Mouse (Mus musculus) midbrain, postnatal 0 days (tissue): Measurements from ENCODE around the gene Olfr644. TPM values are rescaled to one million over a fixed set of nuclear protein-coding genes. Genes with fewer than 3 reads are reported as not detected.

Experiments
- ATAC-seq: fragments of 200-750 bp; cut with Nextera tagmentation; 2 replicates; pipeline ENCODE4 v1.8.0; 2017; ENCODE audit warnings: moderate number of reproducible peaks, mild to moderate bottlenecking, moderate TSS enrichment, moderate library complexity; ENCODE audit not compliant: low FRiP score
- DNase-seq: peaks from one replicate; pipeline ENCODE4 v3.0.0-alpha.2; 2015; ENCODE audit warnings: low spot score
- H3K27ac ChIP-seq: fragments of 300-500 bp; sonication (generic); 2 replicates; pipeline ENCODE4 v1.5.1; 2014; ENCODE audit warnings: low read depth, mild to moderate bottlenecking, low read length, mixed read lengths
- H3K27me3 ChIP-seq: fragments of 300-500 bp; sonication (generic); 2 replicates; pipeline ENCODE4 v1.6.1; 2014; ENCODE audit warnings: low read length, control low read depth, mixed read lengths; ENCODE audit not compliant: insufficient read depth
- H3K36me3 ChIP-seq: fragments of 300-500 bp; sonication (generic); 2 replicates; pipeline ENCODE4 v1.6.1; 2014; ENCODE audit warnings: low read length, control low read depth, mixed read lengths; ENCODE audit not compliant: insufficient read depth
- H3K4me1 ChIP-seq: fragments of 300-500 bp; sonication (generic); 2 replicates; pipeline ENCODE4 v1.6.1; 2014; ENCODE audit warnings: mild to moderate bottlenecking, control low read depth, antibody characterized with exemption, low read length, mixed read lengths; ENCODE audit not compliant: insufficient read depth
- H3K4me2 ChIP-seq: fragments of 300-500 bp; sonication (generic); 2 replicates; pipeline ENCODE4 v1.6.1; 2014; ENCODE audit warnings: low read depth, mild to moderate bottlenecking, low read length, mixed read lengths; ENCODE audit not compliant: poor library complexity, severe bottlenecking
- H3K4me3 ChIP-seq: fragments of 300-500 bp; sonication (generic); 2 replicates; pipeline ENCODE4 v1.5.1; 2014; ENCODE audit warnings: low read depth, mild to moderate bottlenecking, low read length, moderate library complexity
- H3K9ac ChIP-seq: fragments of 300-500 bp; sonication (generic); replicated peaks from 2 replicates; pipeline ENCODE4 v1.6.1; 2014; ENCODE audit warnings: mild to moderate bottlenecking, low read length, moderate library complexity, mixed read lengths; ENCODE audit not compliant: poor library complexity, severe bottlenecking
- H3K9me3 ChIP-seq: fragments of 300-500 bp; sonication (generic); 2 replicates; pipeline ENCODE4 v1.6.1; 2016; ENCODE audit warnings: low read length, control low read depth
- CTCF ChIP-seq: IDR thresholded peaks from 2 replicates; pipeline ENCODE4 v1.5.1; 2016; ENCODE audit warnings: antibody characterized with exemption, mild to moderate bottlenecking
- WGBS: fragments of 180-500 bp; shearing (Covaris S2); extraction: QIAGEN DNeasy Blood & Tissue Kit; methylation state at CpG from one replicate; pipeline ENCODE4 v1.1.7; 2014; 5-methylcytosine and 5-hydroxymethylcytosine counted together
- polyA plus RNA-seq: library from polyadenylated mRNA; unstranded; fragments of >200 nt; fragmentation: Nextera tagmentation; extraction: Ambion mirVana; gene quantifications from 2 replicates; pipeline ENCODE4 v1.2.1, GENCODE M21; 2015
- total RNA-seq: library from RNA; depleted of rRNA; stranded (reverse); fragments of >200 nt; gene quantifications from 2 replicates; pipeline ENCODE4 v1.2.3, GENCODE M21; 2014; rRNA removed

Gene Olfr644
- total RNA-seq, result not detected in 2 replicates
- polyA plus RNA-seq, result not detected in 2 replicates

- no peak for TF ChIP-seq CTCF
- no peak for DNase-seq
- 67% methylated on average over 2 of the region's 2 CpGs for WGBS
- Histone ChIP-seq H3K36me3 (no peaks in the 10 kb centered on the region), H3K27ac (no peak within 1 kb of the TSS), H3K9ac (no peak within 1 kb of the TSS), H3K4me2 (no peak within 1 kb of the TSS), H3K9me3 (no peaks in the 10 kb centered on the region), H3K4me1 (no peaks in the 10 kb centered on the region), H3K4me3 (no peak within 1 kb of the TSS), H3K27me3 (no peaks in the 10 kb centered on the region)
- ATAC-seq, result no peak
These were observed at the start of gene Olfr644 for GRCm38 (mm10) chr7:104071769-104072168. TSS of gene Olfr644 (minus strand) at chr7:104071869.

GRCm38 (mm10) chr7:104104757-104104972 lies 33.0 kb upstream of the Olfr644 start, which contains the start of gene Olfr646:
TSS of gene Olfr646 (plus strand) at chr7:104104873.
- no peak for TF ChIP-seq CTCF
- Histone ChIP-seq H3K36me3 (no peaks in the 10 kb centered on the region), H3K9me3 (no peaks in the 10 kb centered on the region), H3K9ac (no peak within 1 kb of the TSS), H3K4me1 (no peaks in the 10 kb centered on the region), H3K27me3 (no peaks in the 10 kb centered on the region), H3K4me2 (no peak within 1 kb of the TSS), H3K4me3 (no peak within 1 kb of the TSS), H3K27ac (no peak within 1 kb of the TSS)
- DNase-seq (no peak), ATAC-seq (no peak)

GRCm38 (mm10) chr7:104103913-104104756 lies 32.5 kb upstream of the Olfr644 start:
- no peak overlapping the region for H3K27ac ChIP-seq
- DNase-seq (no peak), ATAC-seq (no peak)
- H3K9me3 ChIP-seq, result no peaks in the 10 kb centered on the region
- no peak for TF ChIP-seq CTCF
- 74% methylated on average over 4 of the region's 4 CpGs for WGBS
- no peak overlapping the region for H3K9ac ChIP-seq
- no peaks in the 10 kb centered on the region for H3K27me3 ChIP-seq
- no peak overlapping the region for H3K4me2 ChIP-seq
- no peaks in the 10 kb centered on the region for H3K4me1 ChIP-seq
- H3K4me3 ChIP-seq, result no peak overlapping the region
- H3K36me3 ChIP-seq, result no peaks in the 10 kb centered on the region

- H3K9me3 ChIP-seq, result no peaks in the 10 kb centered on the region
These were observed 13.7 kb upstream of the Olfr644 start, which contains the start of gene Olfr645 for GRCm38 (mm10) chr7:104085365-104085764. TSS of gene Olfr645 (minus strand) at chr7:104085465.

GRCm38 (mm10) chr7:104061345-104061744 lies 10.3 kb downstream of the Olfr644 start, which contains the start of gene 4930516K23Rik:
TSS of gene 4930516K23Rik (minus strand) at chr7:104061445.
- Histone ChIP-seq H3K27ac (no peak within 1 kb of the TSS), H3K27me3 (no peaks in the 10 kb centered on the region), H3K36me3 (no peaks in the 10 kb centered on the region), H3K4me3 (no peak within 1 kb of the TSS), H3K4me2 (no peak within 1 kb of the TSS), H3K9ac (no peak within 1 kb of the TSS), H3K9me3 (no peaks in the 10 kb centered on the region), H3K4me1 (no peaks in the 10 kb centered on the region)
- no peak for DNase-seq
- ATAC-seq, result no peak
- TF ChIP-seq CTCF, result no peak
- 50% methylated on average over 2 of the region's 2 CpGs for WGBS

More at GRCm38 (mm10) chr7:104085365-104085764, 13.7 kb upstream of the Olfr644 start, which contains the start of gene Olfr645:
- no peak within 1 kb of the TSS for H3K4me2 ChIP-seq
- H3K27me3 ChIP-seq, result no peaks in the 10 kb centered on the region
- DNase-seq, result no peak
- ATAC-seq, result no peak
- no peaks in the 10 kb centered on the region for H3K36me3 ChIP-seq
- no peak within 1 kb of the TSS for H3K9ac ChIP-seq
- WGBS, result 67% methylated on average over 1 of the region's 1 CpGs
- no peak within 1 kb of the TSS for H3K4me3 ChIP-seq
- no peaks in the 10 kb centered on the region for H3K4me1 ChIP-seq
- H3K27ac ChIP-seq, result no peak within 1 kb of the TSS
- no peak for TF ChIP-seq CTCF

GRCm38 (mm10) chr7:104059215-104059614 lies 12.5 kb downstream of the Olfr644 start:
- ATAC-seq (no peak), DNase-seq (no peak)
- no peaks in the 10 kb centered on the region for H3K27me3 ChIP-seq
- H3K27ac ChIP-seq, result no peak overlapping the region
- H3K36me3 ChIP-seq, result no peaks in the 10 kb centered on the region
- H3K4me1 ChIP-seq, result no peaks in the 10 kb centered on the region
- no peak overlapping the region for H3K9ac ChIP-seq
- H3K9me3 ChIP-seq, result no peaks in the 10 kb centered on the region
- H3K4me3 ChIP-seq, result no peak overlapping the region
- H3K4me2 ChIP-seq, result no peak overlapping the region
- WGBS, result 88% methylated on average over 1 of the region's 1 CpGs
- TF ChIP-seq CTCF, result no peak
